Mouse (Mus musculus) c-Kit-positive CD71-positive TER-119-negative erythroid progenitor cells, embryonic 14.5 days (primary cell): ENCODE results near the gene Scnn1g.

Source experiments
- DNase-seq: peaks from one replicate; pipeline ENCODE4 v3.0.0-alpha.2; 2013; ENCODE audit warnings: low read depth

Scnn1g gene

GRCm38 (mm10) chr7:121778980-121779379 lies 44.7 kb downstream of the Scnn1g start:
- DNase-seq = no peak

DNA sequence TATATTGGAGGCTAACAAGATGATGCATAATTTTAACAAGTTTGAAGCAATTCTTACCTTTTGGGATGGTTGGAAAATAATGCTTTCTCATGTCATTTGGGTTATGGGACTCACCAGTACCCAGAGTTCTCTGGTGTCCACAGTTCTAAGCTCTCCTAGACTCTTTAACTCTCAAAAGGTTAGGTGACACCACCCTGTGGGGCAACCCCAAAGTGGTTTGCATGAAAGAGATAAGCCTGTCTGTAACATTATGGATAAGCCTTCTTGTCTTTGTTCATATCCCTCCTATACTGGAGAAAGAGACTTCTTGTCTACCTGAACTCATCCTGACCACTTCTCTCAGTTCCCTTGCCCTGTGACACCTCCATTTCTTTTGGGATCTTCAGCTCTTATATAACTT lies 45.1 kb downstream of the Scnn1g start:
- no peak for DNase-seq

DNA sequence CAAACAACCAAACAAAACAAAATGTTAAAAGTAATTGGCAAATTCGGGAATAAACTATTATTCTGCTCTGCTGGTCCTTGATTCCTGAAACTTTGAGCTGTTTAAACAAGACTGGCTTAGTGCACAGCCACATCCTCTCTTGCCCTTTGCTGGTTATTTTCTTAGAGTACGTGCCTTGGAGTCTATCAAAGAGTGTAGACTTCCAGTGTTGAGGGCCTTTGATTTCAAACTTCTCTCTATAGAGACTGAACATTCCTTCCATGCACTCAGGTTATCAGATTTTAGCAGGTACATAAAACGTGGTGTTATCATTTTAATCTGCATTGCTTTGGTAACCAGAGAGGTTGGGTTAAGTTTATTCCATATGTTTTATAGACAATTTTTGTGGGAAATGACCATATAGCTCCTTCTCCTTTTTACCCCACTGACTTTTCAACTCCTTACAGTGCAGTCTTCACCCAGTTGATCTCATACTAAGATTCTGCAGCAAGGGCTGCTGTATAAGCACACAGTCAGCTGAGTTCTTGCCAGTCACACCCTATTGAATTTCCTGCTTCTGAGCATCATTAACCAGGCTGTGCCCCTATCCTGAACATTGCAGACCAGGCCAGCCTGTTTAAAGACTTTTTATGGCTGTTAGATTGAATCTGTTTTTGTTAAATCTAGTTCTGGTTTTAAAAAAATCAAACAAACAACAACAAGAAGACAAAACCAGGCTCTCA lies 48.1 kb downstream of the Scnn1g start:
- no peak for DNase-seq

- DNase-seq = no peak
These were observed 51.5 kb downstream of the Scnn1g start for GRCm38 (mm10) chr7:121785651-121786228.

DNA sequence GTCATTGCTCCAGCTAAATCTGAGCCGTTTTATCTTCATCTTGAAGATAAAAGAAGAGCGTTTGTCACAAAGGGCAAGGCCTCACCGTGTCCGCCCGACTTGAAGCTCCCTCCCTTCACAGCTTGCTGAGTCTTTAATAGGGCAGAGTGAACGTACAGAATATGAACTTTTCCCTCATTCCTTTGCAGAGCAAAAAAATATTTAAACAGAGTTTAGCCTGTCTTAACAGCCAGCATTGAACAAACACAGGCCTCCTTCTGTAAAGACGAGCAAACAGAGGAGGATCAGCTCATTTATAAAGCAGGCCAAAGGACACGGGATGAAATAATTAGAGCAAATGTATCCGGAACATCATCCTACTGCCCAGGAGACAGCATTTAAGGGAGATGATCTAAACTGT lies 63.5 kb downstream of the Scnn1g start:
- DNase-seq = no peak

- no peak for DNase-seq
These were observed 68.2 kb downstream of the Scnn1g start for GRCm38 (mm10) chr7:121802471-121802870.

DNA sequence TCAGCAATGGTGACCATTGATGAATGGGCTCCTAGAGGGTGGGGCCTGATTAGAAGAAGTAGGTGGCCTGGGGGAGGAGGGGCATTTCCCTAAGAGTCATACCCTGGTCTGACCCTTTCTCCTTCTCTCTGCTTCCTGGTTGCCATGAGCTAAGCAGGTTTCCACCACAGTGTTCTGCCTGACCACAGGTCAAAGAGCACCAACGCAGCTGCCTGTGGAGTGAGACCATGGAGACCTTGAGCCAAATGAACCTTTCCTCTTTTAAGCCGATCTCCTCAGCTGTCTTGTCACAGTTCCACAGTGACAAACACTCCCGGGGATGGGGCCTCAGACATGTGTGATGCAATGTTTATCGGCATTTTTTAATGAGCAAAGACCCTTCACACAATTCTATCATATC lies 68.7 kb downstream of the Scnn1g start:
- DNase-seq = no peak

DNA sequence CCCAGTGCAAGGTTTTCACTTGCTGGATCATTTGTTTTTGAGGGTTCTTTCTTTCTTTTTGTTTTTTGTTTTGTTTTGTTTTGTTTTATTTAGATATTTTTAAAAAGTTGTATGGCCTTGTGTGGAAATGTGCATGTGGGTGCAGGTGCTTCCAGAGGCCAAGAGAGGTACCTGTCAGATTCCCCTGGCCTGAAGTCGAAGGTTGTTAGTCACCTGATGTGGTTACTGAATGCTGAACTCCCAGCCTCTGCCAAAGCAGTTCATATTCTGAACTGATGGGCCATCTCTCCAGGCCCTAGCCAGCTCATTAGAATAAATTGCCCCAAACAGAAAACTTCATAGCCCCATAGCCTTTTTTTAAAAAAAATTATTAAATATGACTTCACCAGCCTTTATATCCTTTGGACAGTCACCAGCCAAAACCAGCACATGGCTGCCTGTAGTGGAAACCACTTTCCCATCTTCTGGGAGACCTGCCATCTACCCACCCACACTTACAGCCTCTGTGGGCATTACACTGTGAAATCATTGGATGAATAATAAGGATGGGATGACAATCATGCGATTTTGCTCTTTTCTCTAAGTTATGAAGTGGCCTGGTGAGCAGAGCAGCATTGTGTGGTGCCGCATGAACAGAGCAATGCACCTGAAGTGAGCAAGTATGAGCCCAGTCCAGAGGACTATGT lies 71.7 kb downstream of the Scnn1g start:
- no peak for DNase-seq

DNA sequence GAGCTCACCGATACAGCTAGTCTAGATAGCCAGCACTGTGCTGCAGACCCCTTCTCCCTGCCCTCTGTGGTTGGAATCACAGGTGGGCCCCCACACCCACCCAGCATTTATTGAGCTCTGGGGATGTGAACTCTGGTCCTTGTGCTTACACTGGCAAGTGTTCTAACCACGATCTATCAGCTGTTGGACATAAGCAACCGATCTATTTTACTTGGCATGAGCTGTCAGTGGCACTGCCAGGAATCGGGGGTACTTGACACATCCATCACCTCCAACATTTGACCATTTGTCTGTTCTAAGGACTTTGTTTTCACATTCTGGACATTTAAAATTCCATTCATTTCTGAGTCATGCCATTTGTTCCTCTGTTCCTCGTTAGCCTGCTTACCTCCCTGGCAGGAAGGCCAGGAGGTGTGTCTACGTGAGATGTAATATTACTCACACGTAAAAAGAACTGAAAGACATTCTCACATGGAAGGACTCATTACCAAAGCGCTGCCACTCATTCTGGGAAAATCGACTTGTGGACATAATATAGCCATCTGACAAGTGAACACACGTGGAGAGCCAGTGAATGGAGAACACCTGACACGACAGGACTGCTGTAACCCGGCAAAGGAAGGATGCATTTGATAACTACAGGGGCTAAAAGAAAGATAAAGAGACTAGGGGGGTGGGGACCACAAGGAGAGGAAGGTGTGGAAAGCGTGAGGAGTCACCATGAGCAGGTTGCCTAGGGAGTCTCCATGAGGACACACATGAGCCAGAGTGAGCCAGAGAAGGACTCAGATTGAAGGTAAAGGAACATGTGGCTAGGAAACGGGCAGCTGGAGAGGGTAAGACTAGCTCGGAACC lies 73.7 kb downstream of the Scnn1g start:
- DNase-seq = no peak
